Mouse (Mus musculus) limb, embryonic 12.5 days (tissue): ENCODE data around the gene Ntn5. TPM values are rescaled to one million over a fixed set of nuclear protein-coding genes. Genes with fewer than 3 reads are reported as not detected.
"Not testable (repeated sequence)": the region's sequence is repeated elsewhere in the genome, so short reads cannot be mapped to it uniquely, and the experiment has no call there.

ENCODE experiments used
- ATAC-seq: fragments of 200-750 bp; cut with Nextera tagmentation; 2 replicates; pipeline ENCODE4 v1.8.0; 2017; ENCODE audit warnings: low read depth, moderate TSS enrichment; ENCODE audit not compliant: insufficient number of reproducible peaks, insufficient read depth, low FRiP score, low TSS enrichment
- H3K27ac ChIP-seq: fragments of 300-500 bp; sonication (generic); 2 replicates; pipeline ENCODE4 v1.5.1; 2016; ENCODE audit warnings: mild to moderate bottlenecking, moderate library complexity
- H3K27me3 ChIP-seq: fragments of 300-500 bp; sonication (generic); 2 replicates; pipeline ENCODE4 v1.6.1; 2016; ENCODE audit warnings: mild to moderate bottlenecking, moderate library complexity
- H3K36me3 ChIP-seq: fragments of 300-500 bp; sonication (generic); 2 replicates; pipeline ENCODE4 v1.6.1; 2016; ENCODE audit warnings: mild to moderate bottlenecking, moderate library complexity
- H3K4me1 ChIP-seq: fragments of 300-500 bp; sonication (generic); replicated peaks from 2 replicates; pipeline ENCODE4 v1.6.1; 2016
- H3K4me2 ChIP-seq: fragments of 300-500 bp; sonication (generic); 2 replicates; pipeline ENCODE4 v1.6.1; 2016; ENCODE audit warnings: mild to moderate bottlenecking, moderate library complexity
- H3K4me3 ChIP-seq: fragments of 300-500 bp; sonication (generic); replicated peaks from 2 replicates; pipeline ENCODE4 v1.5.1; 2016; ENCODE audit warnings: mild to moderate bottlenecking
- H3K9ac ChIP-seq: fragments of 300-500 bp; sonication (generic); replicated peaks from 2 replicates; pipeline ENCODE4 v1.6.1; 2016; ENCODE audit warnings: mild to moderate bottlenecking, moderate library complexity
- H3K9me3 ChIP-seq: fragments of 300-500 bp; sonication (generic); 2 replicates; pipeline ENCODE4 v1.6.1; 2016; ENCODE audit warnings: mild to moderate bottlenecking, moderate library complexity
- WGBS: fragments of 180-500 bp; shearing (Covaris S2); methylation state at CpG from one replicate; pipeline ENCODE4 v1.1.7; 2016; 5-methylcytosine and 5-hydroxymethylcytosine counted together
- polyA plus RNA-seq: library from polyadenylated mRNA; unstranded; fragments of >200 nt; fragmentation: Nextera tagmentation; extraction: Ambion mirVana; gene quantifications from 2 replicates; pipeline ENCODE4 v1.2.1, GENCODE M21; 2016

Gene Ntn5
- polyA plus RNA-seq, 1 experiment from 2014 or later = 0.23 TPM

DNA sequence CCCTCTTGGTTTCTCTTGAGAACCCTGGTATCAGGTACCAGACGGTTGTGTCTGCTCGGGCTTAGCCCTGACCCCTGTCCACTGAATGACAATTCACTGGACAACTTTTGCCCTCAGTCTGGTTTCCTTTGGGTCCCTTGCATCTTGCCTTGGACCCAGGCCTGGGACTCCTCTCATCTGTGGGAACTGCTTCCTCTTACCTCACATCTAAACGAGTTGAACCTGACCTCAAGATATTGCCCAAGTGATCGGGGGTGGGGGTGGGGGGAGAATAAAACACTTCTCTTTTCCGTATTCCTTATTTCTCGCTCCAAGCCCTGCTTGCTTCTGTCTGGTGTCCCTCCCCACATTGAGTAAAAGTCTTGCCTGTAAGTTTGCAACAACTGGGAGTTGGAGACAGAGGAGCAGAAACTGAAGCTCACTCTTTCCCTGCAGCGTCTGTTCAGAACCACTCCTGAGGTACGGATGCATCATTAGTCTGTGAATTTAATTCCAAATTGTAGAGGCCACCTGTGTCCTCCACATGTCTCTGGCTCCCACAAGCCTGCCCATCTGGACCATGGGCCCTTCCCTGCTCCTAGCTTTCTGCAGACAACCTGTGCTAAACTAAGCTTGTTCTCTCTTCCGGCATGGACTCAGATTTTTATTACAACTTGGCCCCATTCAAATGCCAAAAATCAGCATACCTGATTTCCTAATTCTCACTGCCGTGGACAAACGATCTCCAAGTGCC lies 22.9 kb upstream of the Ntn5 start:
- no peaks in the 10 kb centered on the region for H3K27me3 ChIP-seq
- 77% methylated on average over 11 of the region's 11 CpGs for WGBS

DNA sequence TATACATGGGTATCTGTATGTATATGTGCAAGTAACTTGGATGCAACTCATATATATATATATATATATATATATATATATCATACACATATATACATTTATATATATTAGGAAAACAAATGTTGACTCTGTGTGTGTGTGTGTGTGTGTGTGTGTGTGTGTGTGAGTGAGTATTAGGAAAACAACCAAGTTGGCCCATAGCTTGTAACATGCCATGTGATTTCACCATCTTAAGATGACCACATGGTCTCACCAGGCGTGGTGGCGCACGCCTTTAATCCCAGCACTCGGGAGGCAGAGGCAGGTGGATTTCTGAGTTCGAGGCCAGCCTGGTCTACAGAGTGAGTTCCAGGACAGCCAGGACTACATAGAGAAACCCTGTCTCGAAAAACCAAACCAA lies 22.1 kb upstream of the Ntn5 start:
- H3K4me3 ChIP-seq, H3K9ac ChIP-seq, H3K27ac ChIP-seq, H3K36me3 ChIP-seq, ATAC-seq, H3K4me2 ChIP-seq, H3K27me3 ChIP-seq, H3K9me3 ChIP-seq: not testable (repeated sequence)
- H3K4me1 ChIP-seq = peaks cover 13% of the 10 kb centered on the region; the same call in 1 of the 2 replicates
- WGBS = 89% methylated on average over 6 of the region's 6 CpGs

More for the DNA sequence above, 22.9 kb upstream of the Ntn5 start:
- Histone ChIP-seq H3K4me1 (peaks cover 18% of the 10 kb centered on the region; the same call in 1 of the 2 replicates), H3K4me2 (no peak overlapping the region), H3K9ac (no peak overlapping the region), H3K4me3 (no peak overlapping the region), H3K36me3 (no peaks in the 10 kb centered on the region), H3K9me3 (peaks cover 6% of the 10 kb centered on the region; the same call in 1 of the 2 replicates), H3K27ac (no peak overlapping the region)
- ATAC-seq = no peak

GRCm38 (mm10) chr7:45665303-45666138 lies 18.3 kb upstream of the Ntn5 start:
- Histone ChIP-seq H3K4me1 (peaks cover 13% of the 10 kb centered on the region; the same call in 1 of the 2 replicates), H3K9me3 (0 out of 2 replicates have a peak, but pooled peaks cover 3% of the 10 kb centered on the region), H3K4me3 (no peak overlapping the region), H3K36me3 (no peaks in the 10 kb centered on the region), H3K27me3 (no peaks in the 10 kb centered on the region), H3K9ac (no peak overlapping the region), H3K4me2 (no peak overlapping the region), H3K27ac (no peak overlapping the region)
- ATAC-seq = no peak
- WGBS = 47% methylated on average over 13 of the region's 13 CpGs

DNA sequence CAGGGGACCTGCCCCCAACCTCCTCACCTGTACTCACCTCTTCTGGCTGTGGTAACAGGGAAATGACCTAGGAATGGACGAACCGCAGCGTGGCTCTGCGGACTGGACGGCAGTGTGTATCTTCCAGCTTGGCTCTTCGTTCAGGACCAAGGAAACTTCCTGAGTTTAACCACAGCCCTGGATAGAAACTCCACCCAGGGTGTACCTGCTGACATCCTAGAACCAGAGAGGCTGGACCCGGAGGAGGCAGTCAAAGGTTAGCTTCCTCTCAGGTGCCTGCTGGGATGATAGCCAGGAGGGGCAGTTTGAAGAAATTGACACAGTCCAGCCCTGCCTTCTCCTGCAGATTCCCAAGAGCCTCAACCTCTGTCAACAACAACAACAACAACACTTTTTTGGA lies 17.7 kb upstream of the Ntn5 start, which contains the start of gene Fut2:
Gene Fut2, minus strand, starts transcription at position 234 of the 400 bp plus-strand sequence.
- no peak for ATAC-seq
- H3K4me2 ChIP-seq = no peak within 1 kb of the TSS

DNA sequence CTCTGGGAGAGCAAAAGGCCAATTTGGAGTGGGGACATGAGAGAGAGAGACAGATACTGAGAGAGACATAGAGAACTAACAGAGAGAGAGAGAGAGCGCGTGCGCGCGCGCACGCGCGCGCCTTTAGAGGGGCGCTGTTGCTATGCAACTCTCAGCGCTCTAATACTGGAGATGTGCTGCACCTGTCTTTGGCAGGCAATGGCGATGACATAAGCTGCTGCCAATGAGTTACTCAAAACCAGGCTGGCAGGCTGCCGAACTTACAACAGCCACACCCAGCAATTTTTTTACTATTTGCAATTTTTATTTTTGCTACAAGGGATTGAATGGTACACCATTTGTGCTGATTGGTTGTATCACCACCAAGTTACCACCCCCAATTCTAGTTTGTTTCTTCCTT lies 16.1 kb upstream of the Ntn5 start:
- Histone ChIP-seq H3K4me1 (peaks cover 13% of the 10 kb centered on the region; the same call in 1 of the 2 replicates), H3K27me3 (no peaks in the 10 kb centered on the region), H3K36me3 (no peaks in the 10 kb centered on the region), H3K4me2 (no peak overlapping the region), H3K9ac (no peak overlapping the region), H3K27ac (no peak overlapping the region), H3K4me3 (no peak overlapping the region), H3K9me3 (0 out of 2 replicates have a peak, but pooled peaks cover 3% of the 10 kb centered on the region)
- ATAC-seq = no peak
- 81% methylated on average over 14 of the region's 14 CpGs for WGBS

More for the DNA sequence above, 17.7 kb upstream of the Ntn5 start, which contains the start of gene Fut2:
- Histone ChIP-seq H3K36me3 (no peaks in the 10 kb centered on the region), H3K27ac (no peak within 1 kb of the TSS), H3K9ac (no peak within 1 kb of the TSS), H3K27me3 (no peaks in the 10 kb centered on the region), H3K9me3 (0 out of 2 replicates have a peak, but pooled peaks cover 3% of the 10 kb centered on the region), H3K4me3 (no peak within 1 kb of the TSS), H3K4me1 (peaks cover 13% of the 10 kb centered on the region; the same call in 1 of the 2 replicates)
- WGBS = 79% methylated on average over 7 of the region's 7 CpGs

GRCm38 (mm10) chr7:45668921-45669320 lies 14.9 kb upstream of the Ntn5 start:
- 92% methylated on average over 9 of the region's 9 CpGs for WGBS
- Histone ChIP-seq H3K36me3 (no peaks in the 10 kb centered on the region), H3K4me2 (no peak overlapping the region), H3K4me3 (no peak overlapping the region), H3K4me1 (peaks cover 13% of the 10 kb centered on the region; the same call in 1 of the 2 replicates), H3K27me3 (no peaks in the 10 kb centered on the region), H3K27ac (no peak overlapping the region), H3K9ac (no peak overlapping the region), H3K9me3 (0 out of 2 replicates have a peak, but pooled peaks cover 3% of the 10 kb centered on the region)
- no peak for ATAC-seq

- Histone ChIP-seq H3K4me1 (no peaks in the 10 kb centered on the region; the same call in 1 of the 2 replicates), H3K27ac (no peak overlapping the region), H3K9me3 (no peaks in the 10 kb centered on the region), H3K4me3 (no peak overlapping the region), H3K9ac (no peak overlapping the region), H3K4me2 (no peak overlapping the region), H3K36me3 (no peaks in the 10 kb centered on the region), H3K27me3 (no peaks in the 10 kb centered on the region)
- ATAC-seq = no peak
- WGBS = 66% methylated on average over 7 of the region's 7 CpGs
Measured at GRCm38 (mm10) chr7:45677627-45678295, 6.1 kb upstream of the Ntn5 start.

DNA sequence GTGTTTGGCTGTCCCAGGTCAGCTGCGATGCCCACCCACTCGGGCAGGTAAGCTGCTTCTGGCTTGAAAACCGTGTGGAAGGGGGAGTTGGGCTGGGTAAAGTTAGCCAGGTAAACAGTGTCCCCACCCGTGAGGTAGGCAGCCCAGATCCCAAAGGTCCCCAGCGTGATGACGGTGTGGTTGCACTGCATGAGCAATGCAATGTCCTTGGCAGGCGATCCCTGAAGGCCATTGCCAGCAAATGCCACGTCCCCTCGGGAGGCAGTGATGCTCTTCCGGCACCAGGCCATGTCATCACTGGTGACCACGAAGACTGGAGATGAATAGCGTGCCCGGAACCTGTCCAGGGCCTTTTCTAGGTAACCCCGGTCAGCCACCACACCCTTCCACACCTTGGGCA lies 5.3 kb upstream of the Ntn5 start:
- Histone ChIP-seq H3K27ac (no peak overlapping the region), H3K36me3 (no peaks in the 10 kb centered on the region), H3K4me1 (no peaks in the 10 kb centered on the region; the same call in 1 of the 2 replicates), H3K4me2 (no peak overlapping the region), H3K4me3 (no peak overlapping the region), H3K27me3 (no peaks in the 10 kb centered on the region), H3K9ac (no peak overlapping the region), H3K9me3 (no peaks in the 10 kb centered on the region)
- ATAC-seq = no peak
- 92% methylated on average over 14 of the region's 14 CpGs for WGBS

DNA sequence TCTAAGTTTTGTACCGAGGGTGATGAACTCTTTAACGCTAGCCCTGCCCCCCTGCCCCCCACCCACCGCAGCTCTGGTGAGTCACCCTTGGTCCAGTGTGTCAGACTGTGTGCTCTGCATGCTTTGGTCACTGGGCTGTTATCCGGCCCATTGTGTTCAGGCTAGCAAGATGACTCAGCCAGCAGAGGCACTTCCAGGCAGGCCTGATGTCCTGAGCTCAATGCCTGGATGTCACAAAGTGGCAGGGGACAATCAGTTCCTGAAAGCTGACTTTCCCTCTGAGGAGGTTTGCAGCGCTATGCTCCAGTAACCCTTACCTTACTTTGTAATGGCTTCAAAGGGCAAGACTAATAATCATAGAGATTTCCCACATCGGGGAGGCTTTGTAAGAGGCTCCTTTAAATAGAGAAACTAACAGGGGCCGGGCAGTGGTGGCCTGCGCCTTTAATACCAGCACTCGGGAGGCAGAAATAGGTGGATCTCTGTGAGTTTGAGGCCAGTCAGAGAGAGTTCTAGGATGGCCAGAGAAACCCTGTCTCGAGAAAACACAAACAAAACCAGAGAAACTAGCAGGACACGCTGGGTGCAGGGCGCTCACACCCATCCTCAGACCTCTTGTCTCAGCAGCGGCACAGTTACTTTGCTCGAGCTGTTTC lies 3.7 kb upstream of the Ntn5 start:
- WGBS = 83% methylated on average over 14 of the region's 14 CpGs
- Histone ChIP-seq H3K36me3 (no peaks in the 10 kb centered on the region), H3K4me3 (no peak overlapping the region), H3K9ac (no peak overlapping the region), H3K27ac (no peak overlapping the region), H3K27me3 (no peaks in the 10 kb centered on the region), H3K9me3 (no peaks in the 10 kb centered on the region), H3K4me1 (peaks cover 6% of the 10 kb centered on the region; the same call in 1 of the 2 replicates), H3K4me2 (no peak overlapping the region)
- ATAC-seq = no peak

GRCm38 (mm10) chr7:45681046-45681736 lies 2.6 kb upstream of the Ntn5 start:
- Histone ChIP-seq H3K4me3 (no peak overlapping the region), H3K36me3 (no peaks in the 10 kb centered on the region), H3K9ac (no peak overlapping the region), H3K4me1 (peaks cover 17% of the 10 kb centered on the region), H3K9me3 (no peaks in the 10 kb centered on the region), H3K27ac (no peak overlapping the region), H3K4me2 (no peak overlapping the region), H3K27me3 (0 out of 2 replicates have a peak, but pooled peaks cover 2% of the 10 kb centered on the region)
- ATAC-seq = no peak
- WGBS = 85% methylated on average over 8 of the region's 8 CpGs
